Mouse (Mus musculus): Measurements from ENCODE around the gene Dpy19l1. TPM values are rescaled to one million over a fixed set of nuclear protein-coding genes. Genes with fewer than 3 reads are reported as not detected.

Gene Dpy19l1
- polyA plus RNA-seq, 1 experiment, result 4.2 TPM

GRCm38 (mm10) chr9:24390807-24391370 is 112.1 kb downstream of the Dpy19l1 start:
- WGBS, result 86% methylated on average over 8 of the region's 8 CpGs
- DNase-seq (ENCODE audit: low read depth, low spot score), result no peak

- DNase-seq (ENCODE audit: low read depth, low spot score), result no peak
Measured at GRCm38 (mm10) chr9:24387230-24387629, 115.7 kb downstream of the Dpy19l1 start.

- WGBS, result 71% methylated on average over 3 of the region's 3 CpGs
- DNase-seq (ENCODE audit: low read depth, low spot score), result no peak
Measured at GRCm38 (mm10) chr9:24379321-24379720, 123.6 kb downstream of the Dpy19l1 start.

- 52% methylated on average over 2 of the region's 2 CpGs for WGBS
- no peak for DNase-seq (ENCODE audit: low read depth, low spot score)
Measured at GRCm38 (mm10) chr9:24378848-24379247, 124.1 kb downstream of the Dpy19l1 start.

Other genes starting within 250 kb of the Dpy19l1 start
- gene Cypt4, start 122.1 kb upstream of the Dpy19l1 start, polyA plus RNA-seq (2012; rRNA removed), result 0.15 TPM in 1 of 2 replicates, not detected in the other
- not detected in 2 replicates for gene Dpy19l2, start 193.2 kb upstream of the Dpy19l1 start, polyA plus RNA-seq (2012; rRNA removed)

Data from large intestine, adult 2 months (tissue).